Mouse (Mus musculus) MEL (cell line): ENCODE data around the gene 4930404H24Rik.

ENCODE experiments used
- CTCF ChIP-seq, 3 experiments: IDR thresholded peaks in 2 of 3; conservative IDR thresholded peaks in 1 of 3; 2 replicates each; pipeline ENCODE4 v1.5.1; 2011 to 2012; ENCODE audit warnings: low read length in 3 of 3, low read depth in 2 of 3, mild to moderate bottlenecking in 2 of 3, improper control_type of control experiment in 1 of 3, inconsistent platforms in 1 of 3, mixed read lengths in 1 of 3, moderate library complexity in 1 of 3; ENCODE audit not compliant: control insufficient read depth in 1 of 3, insufficient read depth in 1 of 3, poor library complexity in 1 of 3, severe bottlenecking in 1 of 3
- MAX ChIP-seq: IDR thresholded peaks from 2 replicates; pipeline ENCODE4 v1.6.1; 2011; ENCODE audit warnings: low read length, improper control_type of control experiment
- MXI1 ChIP-seq: IDR thresholded peaks from 2 replicates; pipeline ENCODE4 v1.6.1; 2011; ENCODE audit warnings: mild to moderate bottlenecking, low read depth, low read length, improper control_type of control experiment
- TBP ChIP-seq: IDR thresholded peaks from 2 replicates; pipeline ENCODE4 v1.8.0; 2011; ENCODE audit warnings: low read depth, low read length, improper control_type of control experiment

GRCm38 (mm10) chr2:153511562-153511961 lies 19.0 kb downstream of the 4930404H24Rik start:
- TF ChIP-seq MAX (no peak), MXI1 (no peak), CTCF (IDR thresholded peaks at IDR 0.05 in 2 of 3, conservative IDR thresholded peaks at IDR 0.05 in 1 of 3; ENCODE audit: control insufficient read depth in 1 of 3, insufficient read depth in 1 of 3, low read depth in 2 of 3, low read length in 3 of 3, poor library complexity in 1 of 3, severe bottlenecking in 1 of 3) (no peak), TBP (no peak)
